Mouse (Mus musculus) liver, embryonic 14.5 days (tissue): ENCODE data around the gene Tjp2. TPM values are rescaled to one million over a fixed set of nuclear protein-coding genes. Genes with fewer than 3 reads are reported as not detected.

Source experiments
- ATAC-seq: fragments of 200-750 bp; cut with Nextera tagmentation; 2 replicates; pipeline ENCODE4 v1.8.0; 2017; ENCODE audit warnings: moderate number of reproducible peaks, mild to moderate bottlenecking, moderate library complexity; ENCODE audit not compliant: insufficient read depth
- DNase-seq, 3 experiments: peaks; one replicate each; pipeline ENCODE4 v3.0.0-alpha.2; 2012 to 2013; ENCODE audit warnings: low read depth in 3 of 3, low spot score in 3 of 3
- H3K27ac ChIP-seq: fragments of 300-500 bp; sonication (generic); 2 replicates; pipeline ENCODE4 v1.5.1; 2014; ENCODE audit warnings: moderate library complexity, mild to moderate bottlenecking, control low read depth, inconsistent platforms
- H3K27me3 ChIP-seq: fragments of 300-500 bp; sonication (generic); 2 replicates; pipeline ENCODE4 v1.6.1; 2014; ENCODE audit warnings: mild to moderate bottlenecking, low read length, moderate library complexity; ENCODE audit not compliant: control insufficient read depth, insufficient read depth
- H3K36me3 ChIP-seq: fragments of 300-500 bp; sonication (generic); replicated peaks from 2 replicates; pipeline ENCODE4 v1.6.1; 2014; ENCODE audit warnings: low read depth; ENCODE audit not compliant: control insufficient read depth, insufficient read depth
- H3K4me1 ChIP-seq, 2 experiments: fragments of 200-500 bp in 1 of 2; fragments of 300-500 bp in 1 of 2; sonication (generic) in 1 of 2; replicated peaks; 2 replicates each; pipeline ENCODE4 v1.6.1; 2012 to 2014; ENCODE audit warnings: antibody characterized with exemption in 1 of 2, inconsistent platforms in 1 of 2, low read length in 1 of 2; ENCODE audit not compliant: control insufficient read depth in 2 of 2, insufficient read depth in 2 of 2
- H3K4me2 ChIP-seq: fragments of 300-500 bp; sonication (generic); 2 replicates; pipeline ENCODE4 v1.6.1; 2014; ENCODE audit warnings: low read depth, mild to moderate bottlenecking, control low read depth, moderate library complexity
- H3K4me3 ChIP-seq, 2 experiments: fragments of 200-500 bp in 1 of 2; fragments of 300-500 bp in 1 of 2; sonication (generic) in 1 of 2; 2 replicates each; pipeline ENCODE4 v1.5.1; 2012 to 2014; ENCODE audit warnings: low read depth in 2 of 2, low read length in 2 of 2, mild to moderate bottlenecking in 2 of 2, control low read depth in 1 of 2, inconsistent platforms in 1 of 2, moderate library complexity in 1 of 2; ENCODE audit not compliant: insufficient read depth in 1 of 2
- H3K9ac ChIP-seq: fragments of 300-500 bp; sonication (generic); replicated peaks from 2 replicates; pipeline ENCODE4 v1.6.1; 2014; ENCODE audit warnings: mild to moderate bottlenecking, control low read depth, moderate library complexity
- H3K9me3 ChIP-seq: fragments of 300-500 bp; sonication (generic); 2 replicates; pipeline ENCODE4 v1.6.1; 2016; ENCODE audit warnings: low read length, mixed read lengths; ENCODE audit not compliant: control insufficient read depth
- CTCF ChIP-seq: IDR thresholded peaks from 2 replicates; pipeline ENCODE4 v1.5.1; 2016; ENCODE audit warnings: antibody characterized with exemption, low read depth, control low read depth
- EP300 ChIP-seq: IDR thresholded peaks from 2 replicates; pipeline ENCODE4 v1.6.1; 2016; ENCODE audit warnings: antibody characterized with exemption, low read depth
- WGBS: fragments of 180-500 bp; shearing (Covaris S2); extraction: QIAGEN DNeasy Blood & Tissue Kit; methylation state at CpG from one replicate; pipeline ENCODE4 v1.1.7; 2014; ENCODE audit not compliant: insufficient replicate concordance; 5-methylcytosine and 5-hydroxymethylcytosine counted together
- polyA plus RNA-seq, 2 experiments: library from polyadenylated mRNA; depleted of rRNA in 1 of 2; stranded (reverse) in 1 of 2; unstranded in 1 of 2; fragments of >200 nt; fragmentation: Nextera tagmentation in 1 of 2; extraction: Ambion mirVana in 1 of 2; gene quantifications; 2 replicates each; pipeline versions ENCODE4 v1.2.1 to v1.2.3; 2012 to 2014

The Tjp2 gene
- polyA plus RNA-seq, 2 experiments = 2.9 to 3.2 TPM

DNA sequence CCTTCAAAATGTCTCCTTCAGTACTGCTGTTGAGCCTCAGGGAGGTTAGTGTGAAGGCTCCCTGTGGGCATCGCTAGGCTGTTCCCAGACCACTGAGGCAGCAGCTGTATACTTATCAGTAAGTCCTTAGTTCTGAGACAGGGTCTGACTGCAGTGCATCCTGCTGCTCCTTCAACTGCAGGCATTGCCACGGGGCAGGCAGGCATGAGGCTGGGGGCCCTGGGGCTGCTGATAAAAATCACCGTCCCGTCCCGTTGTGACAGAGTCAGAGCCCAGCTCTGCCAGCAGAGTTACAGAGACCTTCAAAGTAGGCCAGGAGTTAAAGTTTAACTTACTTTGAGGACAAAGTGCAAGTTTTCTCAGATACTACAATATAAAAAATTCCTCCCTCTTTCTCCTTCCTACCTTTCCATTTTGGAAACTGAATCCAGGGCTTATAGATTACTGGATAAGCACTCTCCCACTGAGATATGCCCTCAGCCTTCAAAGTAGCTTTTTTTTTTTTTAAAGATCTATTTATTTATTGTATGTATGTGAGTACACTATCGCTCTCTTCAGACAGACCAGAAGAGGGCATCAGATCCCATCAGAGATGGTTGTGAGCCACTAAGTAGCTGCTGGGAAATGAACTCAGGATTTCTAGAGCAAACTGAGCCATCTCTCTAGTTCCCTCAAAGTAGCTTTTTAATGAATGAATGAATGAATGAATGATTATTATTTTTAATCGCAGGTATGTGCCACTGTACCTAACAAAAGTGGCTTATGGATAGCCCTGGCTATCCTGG lies 41.4 kb upstream of the Tjp2 start:
- WGBS = 71% methylated on average over 7 of the region's 7 CpGs
- Histone ChIP-seq H3K27ac (peak overlapping the region; percentile 31), H3K4me2 (no peak overlapping the region), H3K9ac (no peak overlapping the region), H3K4me1 (peaks cover 0 to 8% of the 10 kb centered on the region in 2 experiments; a peak in 1 of 4 replicates), H3K4me3 (no peak overlapping the region), H3K36me3 (peaks cover 14% of the 10 kb centered on the region), H3K9me3 (no peaks in the 10 kb centered on the region), H3K27me3 (no peaks in the 10 kb centered on the region)
- DNase-seq = no peak
- TF ChIP-seq EP300 = no peak
- TF ChIP-seq CTCF = peak; percentile 5; the same call in 1 of the 2 replicates
- no peak; the same call in 1 of the 2 replicates for ATAC-seq

DNA sequence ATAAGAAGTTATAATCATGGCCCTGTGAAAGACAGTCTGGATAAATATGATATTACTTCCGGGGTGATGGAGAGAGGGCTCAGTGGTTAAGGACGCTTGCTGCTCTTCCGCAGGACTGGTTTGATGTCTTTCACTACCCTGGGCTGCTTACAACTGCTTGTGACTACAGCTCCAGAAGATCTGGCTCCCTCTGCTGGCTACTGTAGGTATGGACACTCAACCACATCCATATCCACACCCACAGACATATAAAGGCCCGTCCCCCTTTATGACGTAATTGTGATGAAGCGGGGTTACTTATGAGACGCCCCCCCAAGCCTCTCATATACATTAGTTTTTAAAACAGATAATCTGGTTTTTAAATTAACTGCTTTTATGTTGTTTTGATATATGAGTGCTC lies 40.2 kb upstream of the Tjp2 start:
- Histone ChIP-seq H3K4me1 (peaks cover 0 to 5% of the 10 kb centered on the region in 2 experiments; a peak in 1 of 4 replicates), H3K9ac (no peak overlapping the region), H3K36me3 (peaks cover 18% of the 10 kb centered on the region), H3K27me3 (no peaks in the 10 kb centered on the region), H3K4me3 (no peak overlapping the region), H3K4me2 (no peak overlapping the region), H3K9me3 (no peaks in the 10 kb centered on the region), H3K27ac (no peak overlapping the region)
- TF ChIP-seq EP300 (no peak), CTCF (peak; percentile 93)
- WGBS = 36% methylated on average over 7 of the region's 7 CpGs
- peak; percentile 67 to 72 (median 67) for DNase-seq
- peak; percentile 72 for ATAC-seq

DNA sequence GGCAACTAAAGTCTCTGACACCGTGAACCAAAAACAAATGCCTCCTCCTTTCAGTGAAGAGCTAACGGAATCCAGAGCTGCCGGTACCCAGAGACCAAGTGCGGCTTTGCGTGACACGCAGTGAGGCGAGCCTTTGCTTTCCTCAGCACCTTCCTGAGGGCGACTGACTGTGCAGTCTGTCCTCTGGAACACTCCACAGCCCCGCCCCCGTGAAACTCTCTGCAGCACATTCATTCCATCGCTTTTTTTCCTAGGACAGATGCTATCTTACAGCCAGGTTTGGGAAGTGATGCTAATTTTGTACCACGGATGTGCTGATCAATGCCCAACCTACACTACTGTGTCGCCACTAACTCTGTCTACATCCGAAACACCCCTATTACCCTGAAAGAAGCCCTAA lies 37.9 kb upstream of the Tjp2 start:
- Histone ChIP-seq H3K9me3 (no peaks in the 10 kb centered on the region), H3K4me1 (peaks cover 0 to 5% of the 10 kb centered on the region in 2 experiments; a peak in 1 of 4 replicates), H3K27ac (no peak overlapping the region), H3K4me3 (no peak overlapping the region), H3K27me3 (no peaks in the 10 kb centered on the region), H3K36me3 (peaks cover 18% of the 10 kb centered on the region), H3K4me2 (no peak overlapping the region), H3K9ac (no peak overlapping the region)
- TF ChIP-seq CTCF (no peak), EP300 (no peak)
- 88% methylated on average over 14 of the region's 14 CpGs for WGBS
- ATAC-seq (no peak), DNase-seq (no peak)

DNA sequence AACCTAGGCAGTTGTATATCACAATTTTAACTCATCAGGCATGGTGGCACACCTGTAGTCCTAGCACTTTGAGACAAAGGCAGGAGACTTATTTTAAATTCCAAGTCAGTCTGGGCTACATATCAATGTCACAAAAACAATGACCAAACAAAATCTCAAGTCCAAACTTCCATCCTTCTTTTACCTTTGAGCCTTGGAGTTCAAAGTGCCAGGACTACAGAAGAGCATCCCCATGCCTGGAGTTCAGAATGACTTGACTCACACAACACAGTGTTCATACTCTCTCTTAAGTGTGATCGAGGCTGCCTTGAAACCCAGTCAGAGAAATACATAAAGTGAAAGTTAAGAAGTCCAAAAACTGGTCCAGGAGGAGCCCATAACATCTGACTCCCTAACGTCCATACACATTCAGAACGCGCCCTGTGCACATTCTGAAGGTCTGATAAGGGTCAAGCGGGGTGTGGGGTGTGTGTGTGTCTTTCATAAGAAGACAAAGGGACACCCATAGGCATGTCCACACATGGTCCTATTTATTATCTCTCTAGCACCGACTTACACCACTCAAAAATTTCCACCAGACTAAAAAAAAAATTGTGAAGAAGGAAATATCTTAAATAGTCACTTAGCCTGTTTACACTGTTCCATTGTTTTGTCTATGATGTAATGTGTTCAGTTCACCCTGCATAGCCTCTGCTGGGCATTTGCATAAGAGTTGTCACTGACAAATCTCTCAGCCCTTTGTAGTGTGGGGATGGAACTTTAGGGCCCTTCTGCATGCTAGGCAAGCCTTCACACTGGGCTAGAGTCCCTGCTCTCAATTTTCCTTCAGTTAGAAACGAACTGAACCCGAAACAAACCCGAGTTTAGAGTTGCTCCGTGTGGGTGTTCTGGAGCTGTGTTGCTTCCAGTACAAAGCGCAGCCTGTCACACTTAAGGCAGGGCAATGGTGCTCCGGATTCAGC lies 34.8 kb upstream of the Tjp2 start:
- ATAC-seq (no peak), DNase-seq (no peak)
- H3K4me3 ChIP-seq = no peak overlapping the region
- H3K9me3 ChIP-seq = no peaks in the 10 kb centered on the region
- H3K4me1 ChIP-seq = no peaks in the 10 kb centered on the region
- 68% methylated on average over 12 of the region's 12 CpGs for WGBS
- peaks cover 8% of the 10 kb centered on the region for H3K36me3 ChIP-seq
- no peak overlapping the region for H3K27ac ChIP-seq
- no peak for TF ChIP-seq CTCF
- no peak for TF ChIP-seq EP300
- no peaks in the 10 kb centered on the region for H3K27me3 ChIP-seq
- no peak overlapping the region for H3K4me2 ChIP-seq
- H3K9ac ChIP-seq = no peak overlapping the region

DNA sequence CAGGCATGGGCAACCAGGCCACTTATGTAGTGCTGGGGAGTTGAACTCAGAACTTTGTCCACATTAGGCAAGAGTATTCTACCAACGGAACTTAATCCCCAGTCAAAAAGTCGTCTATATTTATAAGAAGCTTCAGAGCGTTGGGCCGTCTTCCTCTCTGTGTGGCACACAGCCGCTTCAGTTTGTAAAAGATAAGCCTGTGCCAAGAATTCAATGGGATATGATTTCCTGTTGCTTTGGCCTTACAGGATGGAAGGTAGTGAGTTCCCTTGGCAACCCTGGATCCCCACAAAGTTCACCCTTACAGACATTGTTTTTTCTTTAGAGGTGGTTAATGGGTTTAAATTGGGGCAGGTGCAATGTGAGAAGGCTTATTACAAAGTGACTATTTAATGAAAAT lies 33.5 kb upstream of the Tjp2 start:
- H3K4me1 ChIP-seq = no peaks in the 10 kb centered on the region
- H3K4me3 ChIP-seq = no peak overlapping the region
- DNase-seq (no peak), ATAC-seq (no peak)
- no peaks in the 10 kb centered on the region for H3K27me3 ChIP-seq
- 67% methylated on average over 5 of the region's 5 CpGs for WGBS
- H3K36me3 ChIP-seq = peaks cover 8% of the 10 kb centered on the region
- no peak for TF ChIP-seq EP300
- TF ChIP-seq CTCF = no peak
- H3K4me2 ChIP-seq = no peak overlapping the region
- no peak overlapping the region for H3K9ac ChIP-seq
- H3K27ac ChIP-seq = no peak overlapping the region
- no peaks in the 10 kb centered on the region for H3K9me3 ChIP-seq
